Mouse (Mus musculus) thymus, postnatal 10 days (tissue): ENCODE data around the gene Sh2d6.
A peak's percentile ranks its signal among the peaks of the same experiment; 100 is the strongest.
"Not testable (repeated sequence)": the region's sequence is repeated elsewhere in the genome, so short reads cannot be mapped to it uniquely, and the experiment has no call there.

Experiments used
- DNase-seq, 2 experiments: peaks; one replicate each; pipeline ENCODE4 v3.0.0; 2021; ENCODE audit warnings: low spot score in 2 of 2

Sh2d6 gene

DNA sequence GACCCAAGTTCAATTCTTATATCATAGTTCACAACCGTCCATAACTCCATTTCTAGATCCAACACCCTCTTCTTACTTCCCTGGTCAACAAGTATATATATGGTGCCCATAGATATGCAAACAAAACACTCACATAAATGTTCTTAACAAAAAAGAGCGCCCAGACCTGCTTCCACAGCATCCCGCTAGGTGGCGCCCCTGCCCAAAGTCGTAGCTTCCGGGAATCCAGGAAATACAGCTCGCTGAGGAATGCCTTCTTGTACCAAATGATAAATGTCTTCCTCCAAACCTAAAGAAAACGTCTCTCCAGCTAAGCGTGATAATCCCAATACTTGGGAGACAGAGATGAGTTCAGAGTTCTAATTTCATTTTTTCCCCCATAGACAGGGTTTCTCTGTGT is 13.7 kb upstream of the Sh2d6 start:
- peak; percentile 74 to 91 for DNase-seq

DNA sequence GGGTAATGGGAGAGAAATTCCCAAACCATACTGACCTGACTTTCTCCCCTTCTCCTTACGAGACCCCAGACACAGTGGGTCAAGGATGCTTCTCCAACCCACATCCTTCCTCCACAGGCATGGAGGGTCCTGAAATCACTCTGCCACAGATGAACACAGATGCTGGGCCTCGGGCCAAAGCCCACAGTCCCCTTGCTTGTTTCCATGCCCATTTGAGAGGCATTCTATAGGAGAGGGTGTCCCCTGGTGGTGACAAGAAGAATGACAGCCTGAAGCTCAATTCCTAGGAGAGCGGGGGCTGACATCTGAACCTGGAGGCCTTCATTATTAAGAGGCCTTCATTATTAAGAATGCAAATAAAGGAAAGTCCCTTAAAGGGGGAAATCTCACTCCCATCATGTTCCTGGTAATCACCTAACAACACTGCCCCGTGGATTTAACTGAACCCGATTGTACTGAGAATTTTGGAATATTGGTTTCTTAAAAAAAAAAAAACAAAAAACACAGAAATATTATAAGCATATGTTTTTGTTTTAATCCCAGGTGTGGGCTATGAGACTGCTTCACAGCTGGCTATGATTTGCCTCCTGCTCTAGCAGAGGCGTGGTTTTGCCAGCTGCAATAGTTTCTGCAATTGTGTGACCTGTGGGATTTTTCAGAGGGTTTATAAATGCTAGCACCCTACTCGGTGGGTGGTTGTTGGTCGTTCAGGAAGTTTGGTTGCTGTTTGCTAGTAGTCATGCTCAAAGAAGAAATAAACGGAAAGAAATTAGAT is 12.7 kb upstream of the Sh2d6 start:
- peak; percentile 28 to 64 for DNase-seq

DNA sequence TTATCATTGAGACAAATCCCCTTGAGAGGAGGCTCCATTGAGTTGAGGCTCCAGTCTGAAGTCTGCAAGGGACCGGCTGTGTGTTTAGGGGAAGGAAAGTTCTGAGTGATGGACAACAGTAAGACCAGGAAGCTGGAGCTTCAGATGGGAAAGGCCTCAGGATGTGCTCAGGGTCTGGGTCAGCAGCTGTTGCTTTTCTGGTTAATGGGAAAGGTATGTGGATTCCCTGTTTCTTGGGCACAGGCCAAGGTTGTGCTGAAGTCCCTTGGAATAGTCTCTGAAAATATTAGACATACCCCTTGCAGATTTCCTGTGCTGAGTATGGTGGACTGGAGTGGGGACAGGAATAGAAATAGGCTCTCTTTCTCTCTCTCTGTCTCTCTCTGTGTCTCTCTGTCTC is 12.0 kb upstream of the Sh2d6 start:
- not testable (repeated sequence) for DNase-seq

DNA sequence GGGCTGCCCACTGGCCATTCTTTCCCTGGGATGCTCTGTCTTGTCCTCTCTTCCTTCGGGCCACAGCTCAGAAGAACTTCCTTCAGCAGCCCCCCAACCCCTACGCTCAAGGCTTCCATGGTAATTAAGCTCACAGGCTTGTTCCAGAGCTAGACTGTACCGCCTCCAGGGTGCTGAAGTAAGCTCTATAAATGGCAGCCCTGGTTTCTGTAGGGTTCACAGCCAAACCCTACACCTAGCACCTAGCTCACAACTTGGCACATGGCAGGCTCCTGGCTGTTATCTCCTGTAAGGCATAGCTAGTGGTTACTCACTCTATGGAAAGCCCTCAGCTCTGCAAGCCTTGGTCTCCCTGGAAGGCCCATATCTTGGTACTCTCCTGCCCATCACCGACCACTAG is 11.1 kb upstream of the Sh2d6 start:
- DNase-seq, result no peak

DNA sequence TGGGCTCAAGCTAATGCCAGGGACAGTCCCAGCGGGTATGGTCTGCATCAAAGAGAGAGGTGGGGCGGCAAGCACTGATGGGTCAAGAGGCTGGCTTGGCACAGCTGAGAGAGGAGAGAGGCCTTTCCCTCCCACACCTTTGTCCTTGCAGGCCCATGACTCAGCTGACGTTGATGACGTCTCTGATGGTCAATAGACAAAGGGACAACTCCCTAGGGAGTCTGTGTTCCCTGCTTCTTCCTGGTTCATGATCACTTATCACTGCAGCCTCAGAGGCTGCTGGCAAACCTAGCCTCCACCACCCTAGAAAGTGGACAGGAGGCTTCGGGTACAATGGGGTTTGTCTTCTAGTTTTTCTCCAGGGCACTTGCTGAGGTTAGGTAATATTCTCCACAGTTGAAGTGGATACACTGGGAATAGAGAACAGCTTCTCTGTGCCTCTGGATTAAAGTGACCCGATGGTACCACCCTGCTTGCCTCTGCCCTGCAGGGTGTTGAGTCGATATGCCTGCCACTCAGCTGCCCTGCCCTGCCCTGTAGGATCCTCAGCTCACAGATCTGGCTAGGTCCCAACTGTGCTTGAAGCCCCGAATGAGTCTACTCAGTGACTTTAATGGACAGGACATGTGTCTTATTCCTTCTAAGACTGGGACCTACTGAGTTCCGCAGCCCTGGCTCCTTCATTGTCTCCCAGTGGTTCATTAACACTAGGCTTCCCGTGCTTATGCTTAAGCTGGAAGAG is 7.1 kb upstream of the Sh2d6 start:
- no peak for DNase-seq

DNA sequence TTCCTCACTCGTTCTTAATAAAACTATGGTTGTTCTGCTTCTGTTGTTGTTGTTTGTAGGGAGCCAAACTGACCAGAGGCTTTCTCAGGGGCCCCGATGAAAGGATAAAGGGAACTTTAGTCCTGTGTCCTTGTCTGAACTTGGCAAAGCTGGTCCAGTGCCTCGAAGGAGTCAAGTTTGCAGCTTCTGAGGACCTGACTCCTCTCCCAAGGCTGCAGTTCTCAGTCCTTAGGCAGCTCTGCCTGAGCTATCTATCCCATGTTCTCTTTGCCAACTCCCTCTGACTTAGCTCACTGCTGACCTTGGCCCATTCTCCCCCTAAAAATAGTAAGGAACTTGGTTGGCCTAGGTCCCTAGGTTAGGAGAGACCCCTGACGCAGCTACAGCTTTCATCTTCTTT is 5.6 kb upstream of the Sh2d6 start:
- DNase-seq, result no peak

DNA sequence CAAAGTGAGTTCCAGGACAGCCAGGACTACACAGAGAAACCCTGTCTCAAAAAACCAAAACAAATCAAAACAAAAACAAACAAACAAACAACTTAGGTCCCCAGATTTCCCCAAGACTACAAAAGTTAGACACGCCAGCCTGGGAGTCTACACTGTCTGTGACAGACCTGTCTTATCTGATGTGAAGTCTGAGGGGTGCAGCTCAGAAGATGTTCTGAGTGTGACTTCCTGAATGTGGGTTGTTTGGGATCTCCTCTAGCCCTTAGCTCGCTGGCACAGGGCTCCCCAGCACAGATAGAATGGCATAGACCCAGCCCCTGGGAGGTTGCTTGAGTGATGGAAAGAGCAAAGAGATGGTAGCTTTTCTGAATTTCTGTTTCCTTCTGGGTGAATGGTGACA is 2.7 kb upstream of the Sh2d6 start:
- no peak for DNase-seq

DNA sequence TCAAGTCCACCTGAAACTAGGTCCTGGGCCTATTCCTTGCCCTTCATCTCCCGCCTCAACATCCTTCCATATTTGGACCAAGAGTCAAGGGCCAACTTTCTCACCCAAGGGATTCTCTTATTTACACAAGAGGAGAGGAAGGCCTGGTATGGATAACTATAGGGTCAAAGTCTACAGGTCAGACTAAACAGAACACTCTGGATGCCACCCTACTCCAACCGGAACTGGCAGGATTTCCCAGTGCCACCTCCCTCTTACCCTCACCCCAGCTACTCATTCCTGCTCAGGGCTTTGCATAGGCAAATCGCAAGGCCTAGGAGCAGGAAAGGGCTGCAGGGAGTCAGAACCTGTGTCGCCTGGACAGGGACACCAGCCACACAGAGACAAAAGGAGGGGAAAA is 1.7 kb upstream of the Sh2d6 start:
- no peak for DNase-seq

DNA sequence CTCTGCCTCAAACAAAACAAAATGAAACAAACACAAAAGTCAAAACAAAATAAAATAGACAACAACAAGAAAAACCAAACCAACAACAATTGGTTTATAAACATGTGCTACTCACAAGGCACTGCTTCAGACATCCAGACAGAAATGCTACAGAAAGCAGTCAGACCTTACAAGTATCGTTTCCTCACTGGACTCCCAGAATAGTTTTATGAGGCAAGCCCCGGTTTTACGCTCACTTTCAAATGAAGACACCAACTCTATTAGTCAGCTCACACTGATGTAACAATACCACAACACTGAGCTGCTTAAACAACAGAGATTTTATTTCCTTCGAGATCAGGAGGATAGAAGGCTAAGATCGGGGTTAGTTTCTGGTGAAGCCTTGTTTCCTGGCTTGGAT is 781 bp upstream of the Sh2d6 start:
- no peak for DNase-seq

DNA sequence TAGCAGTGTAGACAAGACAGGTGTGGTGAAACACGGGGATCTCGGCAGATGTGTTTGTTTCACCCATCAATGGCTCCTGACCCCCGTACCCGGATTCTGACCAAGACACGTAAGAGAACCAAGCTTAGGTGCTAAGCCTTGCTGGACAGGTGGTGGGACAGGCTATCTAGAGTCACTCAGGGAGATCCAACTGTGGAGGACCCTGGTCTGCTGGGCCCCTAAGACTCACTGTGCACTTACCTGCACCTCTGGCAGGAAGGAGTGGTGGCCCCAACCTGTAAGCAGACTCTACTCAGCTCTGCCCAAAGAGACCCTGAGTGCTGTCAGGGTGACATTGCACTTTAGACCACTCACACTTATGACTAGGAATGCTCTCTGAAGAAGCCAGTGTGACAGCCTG is 603 bp downstream of the Sh2d6 start:
- no peak for DNase-seq

DNA sequence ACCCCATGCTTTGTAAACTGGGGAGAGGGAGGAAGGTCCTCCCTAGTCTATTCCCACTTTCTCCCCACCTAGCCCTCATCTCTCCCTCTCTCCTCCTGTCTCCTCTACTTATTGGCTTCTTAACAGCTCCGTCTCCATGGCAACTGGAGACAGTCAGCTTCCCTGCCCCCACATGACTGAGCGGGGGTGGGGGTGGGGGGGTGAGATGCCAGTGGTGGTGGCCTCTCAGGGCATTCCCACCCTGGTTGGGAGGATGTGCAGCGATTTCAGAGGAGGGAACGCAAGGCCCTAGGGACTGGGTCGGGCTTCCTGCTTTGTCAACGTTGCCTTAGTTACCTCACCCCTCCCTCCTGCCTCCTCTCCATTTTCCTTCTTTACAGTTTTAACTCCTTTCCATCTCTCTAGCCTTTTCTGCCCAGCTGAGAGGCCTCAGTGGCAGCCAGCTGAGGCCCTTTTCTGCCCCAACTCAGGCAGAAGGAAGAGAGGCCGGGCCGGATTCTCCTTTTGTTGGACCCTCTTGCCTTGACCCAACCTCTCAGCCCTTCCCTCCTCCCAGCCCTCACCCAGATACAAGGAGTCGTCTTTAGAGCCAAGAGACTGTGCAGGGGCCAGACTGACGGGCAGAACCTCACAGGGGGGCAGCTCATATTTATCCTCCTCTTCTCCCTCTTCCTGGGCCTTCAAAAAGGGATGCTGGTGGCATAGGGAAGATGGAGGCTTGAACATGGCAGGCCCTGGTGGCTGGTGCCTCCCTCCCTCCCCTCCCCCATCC is 1.4 kb downstream of the Sh2d6 start:
- no peak for DNase-seq

DNA sequence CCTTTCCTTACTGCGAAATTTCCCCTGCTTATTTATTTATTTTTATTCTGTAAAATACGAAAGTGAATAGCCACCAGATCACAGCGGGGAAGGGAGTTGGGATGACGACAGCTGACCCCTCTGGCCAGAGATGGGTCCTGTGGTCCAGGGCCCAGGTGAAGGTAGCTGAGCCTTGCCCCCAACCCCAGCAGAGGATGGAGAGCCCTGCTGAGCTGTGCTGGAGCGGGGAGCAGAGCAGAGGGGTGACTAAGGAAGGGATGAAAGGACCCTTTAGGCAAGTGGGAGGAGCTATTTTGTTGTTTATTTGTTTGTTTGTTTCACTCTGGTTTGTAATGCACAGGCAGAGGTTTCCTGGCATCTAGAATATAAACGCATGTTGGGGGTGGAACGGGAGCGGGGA is 2.2 kb downstream of the Sh2d6 start:
- no peak for DNase-seq

DNA sequence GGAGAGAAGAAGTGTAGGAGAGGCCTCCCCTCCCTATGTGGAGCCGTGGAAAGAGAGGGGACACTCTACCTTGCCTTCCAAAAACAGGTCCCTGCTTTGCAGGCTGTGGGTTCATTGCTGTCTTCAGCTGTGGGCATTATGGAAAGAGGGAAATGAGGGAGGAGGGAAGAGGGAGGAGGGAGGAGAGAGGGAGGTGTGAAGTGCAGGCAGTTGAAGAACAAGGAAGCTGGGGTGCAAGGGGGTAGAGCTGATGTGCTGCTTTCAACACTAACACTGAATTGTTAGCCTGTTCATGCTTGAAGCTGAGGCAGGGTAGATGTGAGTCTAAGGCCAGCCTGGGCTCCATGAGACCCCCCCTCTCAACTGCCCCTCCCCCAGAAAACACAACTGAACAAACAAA is 2.7 kb downstream of the Sh2d6 start:
- DNase-seq, result no peak

DNA sequence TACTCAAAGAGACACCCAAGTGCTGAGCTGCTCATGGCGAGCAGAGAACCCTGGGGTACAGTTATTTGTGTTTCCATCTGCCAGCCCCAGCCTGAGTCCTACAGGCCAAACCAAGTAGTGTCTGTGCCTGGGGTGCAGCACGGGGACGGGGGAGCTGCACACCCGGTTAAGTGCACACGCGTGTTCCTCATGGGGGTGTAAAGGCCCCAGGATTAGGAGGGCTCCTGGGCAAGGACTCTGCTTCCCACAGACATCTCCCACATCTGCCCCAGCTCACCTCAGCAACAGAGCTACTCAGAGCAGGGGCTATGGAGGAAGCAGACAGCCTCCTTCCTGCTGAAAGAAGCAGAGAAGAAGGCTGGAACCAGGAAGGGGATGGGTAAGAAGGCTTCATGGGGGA is 5.9 kb downstream of the Sh2d6 start:
- DNase-seq, result no peak

DNA sequence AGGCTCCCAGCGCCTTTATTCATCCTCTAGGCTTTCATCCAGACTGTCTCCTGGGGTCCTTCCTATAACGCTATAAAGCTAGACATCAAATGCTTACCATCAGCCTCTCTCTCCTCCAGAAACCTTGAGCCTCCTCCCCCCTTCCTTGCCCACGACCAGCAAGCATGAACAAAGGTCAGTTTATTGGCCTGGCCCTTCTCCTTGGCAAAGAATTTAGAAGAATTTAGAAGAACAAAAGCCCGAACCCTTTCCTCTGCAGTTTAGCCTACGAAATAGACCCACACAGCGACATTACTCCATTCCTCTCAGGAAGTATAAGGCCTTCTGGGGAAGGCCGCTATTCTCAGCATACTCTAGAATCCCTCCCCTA is 8.5 kb downstream of the Sh2d6 start:
- DNase-seq, result no peak

DNA sequence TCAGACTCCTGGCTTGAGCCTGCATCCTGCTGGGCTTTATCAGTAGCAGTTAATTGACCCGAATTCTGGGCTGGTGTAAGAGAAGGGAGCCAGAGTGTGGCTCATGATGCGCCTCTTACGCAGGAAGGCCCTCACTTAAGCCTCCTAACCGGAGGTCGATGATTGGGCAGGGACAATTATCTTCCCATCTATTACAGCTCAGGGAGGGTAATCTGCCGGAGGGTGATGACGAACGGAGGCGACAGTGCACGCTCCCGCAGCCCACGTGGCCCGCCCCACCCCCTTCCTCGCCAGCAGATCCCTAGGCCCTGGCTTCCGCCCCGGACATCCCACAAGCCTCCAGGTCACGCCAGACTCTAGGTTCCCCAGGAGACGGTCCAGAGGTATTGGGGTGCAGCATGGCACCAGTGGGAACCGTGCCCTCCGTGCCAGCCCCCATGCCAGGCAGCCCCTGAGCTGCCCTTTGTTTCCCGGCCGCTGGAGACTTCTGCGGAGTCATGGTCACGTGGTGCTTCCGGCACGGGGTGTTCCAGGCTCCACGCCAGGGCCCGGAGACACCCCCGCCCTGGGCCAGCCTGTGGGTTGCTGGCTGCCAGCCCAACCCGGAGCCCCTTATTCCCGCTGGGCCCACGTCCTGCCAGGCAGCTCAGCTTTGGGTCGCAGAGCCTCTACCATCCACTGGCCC is 9.0 kb downstream of the Sh2d6 start:
- DNase-seq, result peak; percentile 64 to 68

DNA sequence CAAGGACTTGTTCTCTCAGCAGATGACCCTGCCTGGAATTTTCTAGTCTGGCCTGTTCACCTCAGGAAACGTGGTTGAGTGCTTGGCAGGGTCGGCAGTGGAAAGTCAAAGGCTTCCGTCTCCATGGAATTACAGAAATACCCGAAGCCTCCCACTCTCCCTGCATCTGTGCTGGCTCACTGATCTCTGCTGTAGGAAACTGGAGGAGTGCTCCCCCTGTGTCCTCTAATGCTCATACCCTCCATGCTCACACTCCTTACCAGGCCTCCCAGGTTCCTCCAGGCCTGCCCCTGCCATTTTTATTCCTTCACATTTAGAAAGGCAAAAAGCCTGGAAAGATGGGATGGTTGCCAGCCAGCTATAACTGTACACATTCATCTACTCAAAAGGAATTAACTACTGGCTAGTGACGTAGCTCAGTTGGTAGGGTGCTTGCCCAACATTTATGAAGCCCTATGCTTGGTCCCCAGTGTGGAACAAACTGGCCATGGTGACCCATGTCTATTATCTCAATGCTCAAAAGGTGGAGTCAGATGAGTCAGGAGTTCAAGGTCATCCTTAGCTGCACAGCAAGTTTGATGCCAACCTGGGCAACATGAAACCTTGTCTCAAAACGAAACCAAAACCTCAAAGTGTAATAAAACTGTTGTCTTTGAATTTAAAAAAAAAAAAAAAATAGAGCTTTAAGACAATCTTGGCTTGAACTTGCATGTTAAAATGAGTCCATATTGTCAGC is 10.7 kb downstream of the Sh2d6 start:
- no peak for DNase-seq

DNA sequence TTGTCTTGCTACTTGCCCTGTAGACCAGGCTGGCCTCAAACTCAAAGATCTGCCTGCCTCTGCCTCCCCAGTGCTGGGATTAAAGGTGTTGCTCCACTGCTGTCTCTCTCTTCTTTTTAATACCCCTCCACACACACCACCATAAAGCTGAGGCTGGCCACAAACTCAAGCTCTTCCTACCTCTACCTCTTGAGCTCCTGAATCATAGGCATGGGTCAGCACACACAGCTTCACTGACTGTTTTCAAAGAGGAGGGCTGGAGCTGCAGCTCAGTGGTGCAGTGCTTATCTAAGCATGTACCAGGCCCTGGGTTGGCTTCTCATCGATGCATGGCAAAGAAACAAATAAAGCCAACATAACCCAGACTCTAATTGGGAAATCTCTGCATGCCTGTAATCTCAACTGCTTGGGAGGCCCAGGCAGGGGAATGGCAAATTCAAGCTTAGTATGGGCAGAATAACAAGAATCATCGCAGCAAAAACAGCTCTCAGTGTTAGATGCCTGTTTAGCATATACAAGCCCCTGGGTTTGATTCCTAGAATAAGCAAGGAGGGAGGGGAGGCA is 11.6 kb downstream of the Sh2d6 start:
- no peak for DNase-seq

DNA sequence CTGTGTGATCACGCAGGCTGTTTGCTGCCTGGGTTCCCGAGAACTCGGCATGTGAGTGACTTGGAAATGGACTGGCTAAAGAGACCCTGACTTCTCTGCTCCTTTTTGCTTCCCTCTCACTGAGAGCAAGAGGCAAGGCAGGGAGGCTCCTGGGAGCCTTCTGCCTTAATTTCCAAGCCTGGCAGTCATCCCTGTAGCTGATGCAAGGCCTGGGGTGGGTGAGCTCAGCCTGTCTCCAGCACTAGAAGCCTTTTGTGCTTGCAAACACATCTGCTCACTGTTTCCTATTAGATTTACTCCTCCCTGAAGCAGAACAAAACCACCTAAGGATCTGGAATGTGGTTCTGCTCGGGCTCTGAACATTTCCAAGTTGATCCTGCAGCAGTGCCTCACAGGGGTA is 12.9 kb downstream of the Sh2d6 start:
- DNase-seq, result no peak

DNA sequence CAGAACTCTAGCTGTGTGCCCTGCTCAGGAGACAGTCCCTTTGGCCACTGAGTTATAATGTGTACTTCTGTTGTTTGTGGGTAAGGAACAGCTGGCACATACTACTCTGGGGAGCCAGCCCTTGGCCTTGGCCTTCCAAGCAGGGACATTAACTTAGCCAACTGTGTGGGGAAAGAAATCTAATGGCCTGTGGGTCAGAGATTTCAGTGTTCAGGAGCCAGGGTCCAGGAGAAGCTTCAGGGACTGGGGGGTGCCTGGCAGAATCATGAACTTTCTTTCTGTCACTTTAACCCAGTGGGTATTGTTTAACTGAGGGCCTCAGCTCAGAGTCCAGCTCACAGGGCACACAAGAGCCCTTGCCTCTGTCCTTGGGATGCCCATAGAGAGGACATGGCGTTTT is 15.4 kb downstream of the Sh2d6 start:
- DNase-seq, result no peak

DNA sequence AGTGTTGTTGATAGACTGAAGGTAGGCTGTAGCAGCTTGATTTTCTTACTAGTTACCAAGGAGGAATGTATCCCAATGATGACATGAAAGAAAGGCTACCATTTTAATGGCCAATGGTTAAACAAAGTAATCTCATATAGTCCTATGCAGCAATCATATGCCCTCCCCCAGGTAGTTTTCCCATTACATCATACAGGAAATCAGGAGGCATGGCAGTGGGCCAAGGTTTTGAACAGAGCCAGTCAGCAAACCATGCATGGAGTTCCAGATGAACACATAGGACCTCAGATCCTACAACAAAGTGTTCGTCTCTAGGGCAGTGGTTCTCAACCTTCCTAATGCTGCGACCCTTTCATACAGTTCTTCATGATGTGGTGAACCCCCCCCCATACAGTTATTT is 17.6 kb downstream of the Sh2d6 start:
- DNase-seq, result no peak
